Mouse (Mus musculus) heart, adult 2 months (tissue): ENCODE results near the gene Nhlrc2.

Source experiments
- CTCF ChIP-seq: fragments of 200-600 bp; IDR thresholded peaks from 2 replicates; pipeline ENCODE4 v1.8.1; 2022; ENCODE audit warnings: antibody characterized with exemption, mild to moderate bottlenecking, moderate library complexity
- EP300 ChIP-seq: fragments of 200-500 bp; IDR thresholded peaks from 2 replicates; pipeline ENCODE4 v1.6.1; 2011; ENCODE audit warnings: low read depth, low read length, control low read depth; ENCODE audit not compliant: insufficient read depth
- POLR2A ChIP-seq: fragments of 200-500 bp; IDR thresholded peaks from 2 replicates; pipeline ENCODE4 v1.6.1; 2011; ENCODE audit warnings: mild to moderate bottlenecking, low read depth, low read length, control low read depth; ENCODE audit not compliant: insufficient read depth

DNA sequence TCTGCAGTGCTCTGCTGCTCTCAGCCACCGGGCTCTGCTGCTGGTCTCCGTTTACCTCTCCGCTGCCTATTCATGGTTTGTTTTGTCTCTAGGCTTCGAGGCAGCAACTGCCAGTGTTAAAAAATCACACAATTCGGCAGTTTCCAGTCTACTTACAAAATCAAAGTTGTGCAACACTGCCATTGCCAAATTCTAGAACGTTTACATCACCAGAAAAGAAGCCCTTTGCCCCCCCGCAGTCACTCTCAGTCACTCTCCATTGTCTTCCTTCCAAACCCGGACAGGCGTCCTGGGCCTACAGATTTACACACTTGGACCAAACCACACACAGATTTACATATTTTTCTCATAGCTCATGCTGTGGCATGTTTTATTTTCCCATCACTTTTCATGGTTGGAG is 13.0 kb upstream of the Nhlrc2 start:
- TF ChIP-seq CTCF = no peak
- no peak for TF ChIP-seq POLR2A
- no peak for TF ChIP-seq EP300
